Mouse (Mus musculus): ENCODE measurements around the gene Ddx20. TPM values are rescaled to one million over a fixed set of nuclear protein-coding genes. Genes with fewer than 3 reads are reported as not detected.

The Ddx20 gene
- polyA plus RNA-seq, 1 experiment from 2014 or later, result 15.0 TPM

GRCm38 (mm10) chr3:105726037-105726436, 38.7 kb upstream of the Ddx20 start:
- H3K9me3 ChIP-seq (ENCODE audit: low read length), result no peaks in the 10 kb centered on the region
- TF ChIP-seq CTCF (IDR thresholded peaks at IDR 0.05) (peak; percentile 85), EP300 (IDR thresholded peaks at IDR 0.05) (no peak)
- no peak overlapping the region for H3K4me2 ChIP-seq (replicated peaks; ENCODE audit: low read depth, low read length)
- DNase-seq (ENCODE audit: low spot score), result peak; percentile 82
- no peaks in the 10 kb centered on the region for H3K36me3 ChIP-seq (ENCODE audit: insufficient read depth, low read length)
- H3K4me3 ChIP-seq (ENCODE audit: low read depth, low read length), result no peak overlapping the region
- 0% methylated on average over 1 of the region's 1 CpGs for WGBS
- no peaks in the 10 kb centered on the region for H3K4me1 ChIP-seq (ENCODE audit: insufficient read depth, low read depth, low read length)
- no peak for ATAC-seq
- no peak overlapping the region for H3K9ac ChIP-seq (replicated peaks; ENCODE audit: low read depth)
- no peaks in the 10 kb centered on the region for H3K27me3 ChIP-seq (replicated peaks; ENCODE audit: insufficient read depth, low read length)
- no peak overlapping the region for H3K27ac ChIP-seq (ENCODE audit: low read length)

- Histone ChIP-seq H3K27me3 (replicated peaks; ENCODE audit: insufficient read depth, low read length) (no peaks in the 10 kb centered on the region), H3K36me3 (ENCODE audit: insufficient read depth, low read length) (no peaks in the 10 kb centered on the region), H3K27ac (ENCODE audit: low read length) (no peak overlapping the region), H3K4me1 (ENCODE audit: insufficient read depth, low read depth, low read length) (no peaks in the 10 kb centered on the region), H3K4me2 (replicated peaks; ENCODE audit: low read depth, low read length) (no peak overlapping the region), H3K9ac (replicated peaks; ENCODE audit: low read depth) (no peak overlapping the region), H3K4me3 (ENCODE audit: low read depth, low read length) (no peak overlapping the region), H3K9me3 (ENCODE audit: low read length) (no peaks in the 10 kb centered on the region)
- DNase-seq (ENCODE audit: low spot score) (no peak), ATAC-seq (no peak)
- WGBS, result 85% methylated on average over 3 of the region's 3 CpGs
- TF ChIP-seq CTCF (IDR thresholded peaks at IDR 0.05) (no peak), EP300 (IDR thresholded peaks at IDR 0.05) (no peak)
Measured at GRCm38 (mm10) chr3:105722510-105722909, 35.1 kb upstream of the Ddx20 start.

GRCm38 (mm10) chr3:105721681-105722201, 34.4 kb upstream of the Ddx20 start:
- Histone ChIP-seq H3K4me3 (ENCODE audit: low read depth, low read length) (no peak overlapping the region), H3K9ac (replicated peaks; ENCODE audit: low read depth) (no peak overlapping the region), H3K4me2 (replicated peaks; ENCODE audit: low read depth, low read length) (no peak overlapping the region), H3K36me3 (ENCODE audit: insufficient read depth, low read length) (no peaks in the 10 kb centered on the region), H3K9me3 (ENCODE audit: low read length) (no peaks in the 10 kb centered on the region), H3K27ac (ENCODE audit: low read length) (no peak overlapping the region), H3K4me1 (ENCODE audit: insufficient read depth, low read depth, low read length) (no peaks in the 10 kb centered on the region), H3K27me3 (replicated peaks; ENCODE audit: insufficient read depth, low read length) (no peaks in the 10 kb centered on the region)
- 66% methylated on average over 2 of the region's 2 CpGs for WGBS
- no peak for TF ChIP-seq EP300 (IDR thresholded peaks at IDR 0.05)
- no peak for TF ChIP-seq CTCF (IDR thresholded peaks at IDR 0.05)
- 0 out of 2 replicates have a peak, but pooled peaks have one; percentile 15 for ATAC-seq
- no peak for DNase-seq (ENCODE audit: low spot score)

- no peak overlapping the region for H3K9ac ChIP-seq (replicated peaks; ENCODE audit: low read depth)
- no peaks in the 10 kb centered on the region for H3K36me3 ChIP-seq (ENCODE audit: insufficient read depth, low read length)
- H3K4me3 ChIP-seq (ENCODE audit: low read depth, low read length), result no peak overlapping the region
- ATAC-seq (no peak), DNase-seq (ENCODE audit: low spot score) (no peak)
- no peak overlapping the region for H3K4me2 ChIP-seq (replicated peaks; ENCODE audit: low read depth, low read length)
- WGBS, result 66% methylated on average over 4 of the region's 4 CpGs
- no peaks in the 10 kb centered on the region for H3K4me1 ChIP-seq (ENCODE audit: insufficient read depth, low read depth, low read length)
- H3K27me3 ChIP-seq (replicated peaks; ENCODE audit: insufficient read depth, low read length), result no peaks in the 10 kb centered on the region
- TF ChIP-seq CTCF (IDR thresholded peaks at IDR 0.05) (no peak), EP300 (IDR thresholded peaks at IDR 0.05) (no peak)
- no peak overlapping the region for H3K27ac ChIP-seq (ENCODE audit: low read length)
- H3K9me3 ChIP-seq (ENCODE audit: low read length), result no peaks in the 10 kb centered on the region
Measured at GRCm38 (mm10) chr3:105720514-105720913, 33.1 kb upstream of the Ddx20 start.

GRCm38 (mm10) chr3:105719979-105720378, 32.6 kb upstream of the Ddx20 start:
- Histone ChIP-seq H3K27ac (ENCODE audit: low read length) (no peak overlapping the region), H3K4me3 (ENCODE audit: low read depth, low read length) (no peak overlapping the region), H3K4me1 (ENCODE audit: insufficient read depth, low read depth, low read length) (no peaks in the 10 kb centered on the region), H3K9ac (replicated peaks; ENCODE audit: low read depth) (no peak overlapping the region), H3K9me3 (ENCODE audit: low read length) (no peaks in the 10 kb centered on the region), H3K27me3 (replicated peaks; ENCODE audit: insufficient read depth, low read length) (no peaks in the 10 kb centered on the region), H3K36me3 (ENCODE audit: insufficient read depth, low read length) (no peaks in the 10 kb centered on the region), H3K4me2 (replicated peaks; ENCODE audit: low read depth, low read length) (no peak overlapping the region)
- 74% methylated on average over 4 of the region's 4 CpGs for WGBS
- DNase-seq (ENCODE audit: low spot score) (no peak), ATAC-seq (no peak)
- TF ChIP-seq CTCF (IDR thresholded peaks at IDR 0.05), result no peak
- TF ChIP-seq EP300 (IDR thresholded peaks at IDR 0.05), result no peak

GRCm38 (mm10) chr3:105718746-105719145, 31.4 kb upstream of the Ddx20 start:
- Histone ChIP-seq H3K9ac (replicated peaks; ENCODE audit: low read depth) (no peak overlapping the region), H3K4me3 (ENCODE audit: low read depth, low read length) (no peak overlapping the region), H3K4me2 (replicated peaks; ENCODE audit: low read depth, low read length) (no peak overlapping the region), H3K27ac (ENCODE audit: low read length) (no peak overlapping the region), H3K36me3 (ENCODE audit: insufficient read depth, low read length) (no peaks in the 10 kb centered on the region), H3K4me1 (ENCODE audit: insufficient read depth, low read depth, low read length) (no peaks in the 10 kb centered on the region), H3K9me3 (ENCODE audit: low read length) (no peaks in the 10 kb centered on the region), H3K27me3 (replicated peaks; ENCODE audit: insufficient read depth, low read length) (no peaks in the 10 kb centered on the region)
- TF ChIP-seq EP300 (IDR thresholded peaks at IDR 0.05), result no peak
- TF ChIP-seq CTCF (IDR thresholded peaks at IDR 0.05), result peak; percentile 43
- DNase-seq (ENCODE audit: low spot score) (no peak), ATAC-seq (no peak)
- WGBS, result 42% methylated on average over 4 of the region's 4 CpGs
